Mouse (Mus musculus): ENCODE measurements around the gene Tmem156. TPM values are rescaled to one million over a fixed set of nuclear protein-coding genes. Genes with fewer than 3 reads are reported as not detected.

The Tmem156 gene
- polyA plus RNA-seq, 1 experiment from 2014 or later = 0.47 TPM

DNA sequence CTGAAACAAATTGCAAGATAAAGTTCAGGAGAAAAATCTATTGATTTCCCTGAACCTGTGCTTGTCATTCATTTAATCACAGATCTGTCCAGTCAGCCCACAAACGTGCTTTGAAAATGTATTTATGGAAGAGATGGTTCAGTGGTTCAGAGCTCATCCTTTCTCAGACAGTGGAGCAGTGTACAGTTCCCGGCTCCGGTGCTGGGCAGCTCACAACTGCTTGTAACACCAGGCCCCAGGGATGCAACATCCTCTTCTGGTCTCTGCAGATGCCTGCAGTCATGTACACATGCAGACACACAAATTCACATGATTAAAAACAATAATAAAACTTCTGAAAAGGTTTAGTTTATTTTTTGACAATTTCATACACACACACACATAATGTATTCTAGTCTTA is 40.4 kb downstream of the Tmem156 start:
- Histone ChIP-seq H3K27ac (ENCODE audit: low read depth) (no peak overlapping the region), H3K9me3 (ENCODE audit: low read depth, low read length) (no peaks in the 10 kb centered on the region), H3K4me3 (ENCODE audit: low read depth, low read length) (no peak overlapping the region), H3K9ac (no peak overlapping the region), H3K4me1 (ENCODE audit: insufficient read depth) (no peaks in the 10 kb centered on the region), H3K36me3 (ENCODE audit: insufficient read depth) (no peaks in the 10 kb centered on the region), H3K27me3 (ENCODE audit: insufficient read depth, low read length) (no peaks in the 10 kb centered on the region), H3K4me2 (no peak overlapping the region)
- DNase-seq (no peak), ATAC-seq (ENCODE audit: insufficient read depth) (no peak)
- whole genome bisulfite sequencing = 80% methylated on average over 3 of the region's 3 CpGs
- no peak for TF ChIP-seq CTCF (IDR thresholded peaks at IDR 0.05; ENCODE audit: low read depth)

DNA sequence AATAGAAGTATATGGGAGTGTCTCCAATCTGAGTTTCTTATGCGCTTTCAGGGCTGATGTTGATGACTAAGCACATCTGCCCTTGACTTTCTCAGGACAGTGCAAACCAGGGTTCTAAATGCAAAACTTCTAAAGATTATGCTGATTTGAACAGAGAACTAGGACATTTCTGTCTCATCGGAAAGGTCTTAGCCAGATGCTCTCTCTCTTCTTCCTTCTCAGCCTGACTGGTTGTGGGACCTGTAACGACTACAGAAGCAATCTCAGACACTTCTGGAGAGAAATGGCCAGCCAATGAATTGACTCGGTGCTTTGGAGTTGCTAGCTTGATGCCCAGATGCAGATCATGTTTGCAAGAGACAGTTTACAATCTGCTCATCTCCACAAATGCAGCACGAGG is 42.1 kb downstream of the Tmem156 start:
- no peak for TF ChIP-seq CTCF (IDR thresholded peaks at IDR 0.05; ENCODE audit: low read depth)
- Histone ChIP-seq H3K9me3 (ENCODE audit: low read depth, low read length) (no peaks in the 10 kb centered on the region), H3K4me3 (ENCODE audit: low read depth, low read length) (no peak overlapping the region), H3K4me2 (no peak overlapping the region), H3K9ac (no peak overlapping the region), H3K27ac (ENCODE audit: low read depth) (no peak overlapping the region), H3K4me1 (ENCODE audit: insufficient read depth) (no peaks in the 10 kb centered on the region), H3K36me3 (ENCODE audit: insufficient read depth) (no peaks in the 10 kb centered on the region), H3K27me3 (ENCODE audit: insufficient read depth, low read length) (no peaks in the 10 kb centered on the region)
- WGBS = 80% methylated on average over 5 of the region's 5 CpGs
- ATAC-seq (ENCODE audit: insufficient read depth) = no peak
- DNase-seq = no peak

DNA sequence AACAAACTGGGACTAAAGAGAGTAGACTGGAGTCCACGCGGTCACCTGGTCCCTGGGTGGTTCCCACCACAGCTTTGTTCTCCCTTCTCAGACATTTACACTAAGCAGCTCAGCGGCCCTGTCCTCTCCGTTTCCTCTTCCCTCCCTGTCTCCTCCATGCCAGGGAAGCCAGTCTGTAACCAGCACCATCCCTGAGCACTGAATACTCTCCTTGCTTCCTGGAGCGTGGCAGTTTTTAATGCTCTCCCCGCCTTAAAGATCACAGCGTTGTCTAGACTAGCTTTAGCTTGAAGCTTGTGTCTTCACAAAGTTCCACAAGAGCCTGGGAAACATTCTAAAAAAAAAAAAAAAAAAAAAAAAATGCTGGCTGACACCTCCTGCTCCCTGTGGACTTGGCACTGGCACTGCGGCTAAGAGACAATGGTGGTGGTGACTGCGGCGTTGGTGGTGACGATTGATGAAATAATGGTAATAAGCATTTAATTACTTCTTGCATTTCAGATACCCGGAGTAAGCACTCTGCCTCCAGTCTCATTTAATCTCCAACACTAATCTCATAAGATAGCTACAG is 44.6 kb downstream of the Tmem156 start:
- no peak overlapping the region for H3K27ac ChIP-seq (ENCODE audit: low read depth)
- H3K9me3 ChIP-seq (ENCODE audit: low read depth, low read length) = no peaks in the 10 kb centered on the region
- H3K4me1 ChIP-seq (ENCODE audit: insufficient read depth) = no peaks in the 10 kb centered on the region
- ATAC-seq (ENCODE audit: insufficient read depth) (no peak), DNase-seq (no peak)
- H3K27me3 ChIP-seq (ENCODE audit: insufficient read depth, low read length) = no peaks in the 10 kb centered on the region
- H3K4me3 ChIP-seq (ENCODE audit: low read depth, low read length) = no peak overlapping the region
- H3K9ac ChIP-seq = no peak overlapping the region
- H3K36me3 ChIP-seq (ENCODE audit: insufficient read depth) = no peaks in the 10 kb centered on the region
- 63% methylated on average over 12 of the region's 12 CpGs for WGBS
- TF ChIP-seq CTCF (IDR thresholded peaks at IDR 0.05; ENCODE audit: low read depth) = no peak
- H3K4me2 ChIP-seq = no peak overlapping the region

DNA sequence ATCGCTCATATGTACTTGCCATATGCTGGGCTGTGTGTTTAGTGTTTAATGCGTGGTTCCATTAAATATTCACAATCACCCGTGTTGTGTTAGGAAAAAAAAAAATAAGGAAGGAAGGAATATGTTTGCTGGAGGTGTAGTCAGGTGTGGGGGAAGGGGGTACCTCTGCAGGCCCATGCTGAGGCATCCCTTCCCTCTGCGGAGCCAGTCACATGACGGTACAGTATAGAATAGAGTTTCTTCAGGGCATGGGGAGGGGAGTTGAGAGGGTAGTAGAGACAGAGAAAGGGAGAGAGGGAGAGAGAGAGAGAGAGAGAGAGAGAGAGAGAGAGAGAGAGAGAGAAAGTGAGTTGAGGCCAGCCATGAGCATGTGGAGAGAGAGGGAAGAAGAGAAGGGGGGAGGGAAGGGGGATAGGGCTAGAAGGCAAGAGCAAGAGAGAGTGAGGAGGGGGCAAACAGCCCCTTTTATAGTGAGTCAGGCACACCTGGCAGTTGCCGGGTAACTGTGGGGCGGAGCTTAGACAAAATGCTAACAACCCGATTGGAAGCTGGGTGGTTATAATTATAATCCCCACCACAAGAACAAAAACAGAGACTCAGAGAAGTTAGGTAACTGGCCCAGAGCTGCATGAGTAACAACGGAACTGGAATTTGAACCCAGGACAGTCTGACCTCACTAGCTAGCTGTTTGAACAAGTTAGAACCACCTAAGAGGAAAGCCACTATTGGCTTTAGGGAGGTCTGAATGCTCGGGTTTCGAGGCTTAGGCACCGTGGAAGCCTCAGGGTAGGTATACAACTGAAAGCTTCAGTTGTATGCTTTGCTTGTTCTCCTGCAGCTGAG is 45.3 kb downstream of the Tmem156 start:
- no peak overlapping the region for H3K4me3 ChIP-seq (ENCODE audit: low read depth, low read length)
- 0 out of 2 replicates have a peak, but pooled peaks cover under 1% of the 10 kb centered on the region for H3K36me3 ChIP-seq (ENCODE audit: insufficient read depth)
- H3K27me3 ChIP-seq (ENCODE audit: insufficient read depth, low read length) = no peaks in the 10 kb centered on the region
- H3K4me2 ChIP-seq = no peak overlapping the region
- H3K9me3 ChIP-seq (ENCODE audit: low read depth, low read length) = no peaks in the 10 kb centered on the region
- DNase-seq (no peak), ATAC-seq (ENCODE audit: insufficient read depth) (no peak)
- 65% methylated on average over 12 of the region's 12 CpGs for WGBS
- no peaks in the 10 kb centered on the region for H3K4me1 ChIP-seq (ENCODE audit: insufficient read depth)
- no peak overlapping the region for H3K27ac ChIP-seq (ENCODE audit: low read depth)
- no peak for TF ChIP-seq CTCF (IDR thresholded peaks at IDR 0.05; ENCODE audit: low read depth)
- H3K9ac ChIP-seq = no peak overlapping the region

DNA sequence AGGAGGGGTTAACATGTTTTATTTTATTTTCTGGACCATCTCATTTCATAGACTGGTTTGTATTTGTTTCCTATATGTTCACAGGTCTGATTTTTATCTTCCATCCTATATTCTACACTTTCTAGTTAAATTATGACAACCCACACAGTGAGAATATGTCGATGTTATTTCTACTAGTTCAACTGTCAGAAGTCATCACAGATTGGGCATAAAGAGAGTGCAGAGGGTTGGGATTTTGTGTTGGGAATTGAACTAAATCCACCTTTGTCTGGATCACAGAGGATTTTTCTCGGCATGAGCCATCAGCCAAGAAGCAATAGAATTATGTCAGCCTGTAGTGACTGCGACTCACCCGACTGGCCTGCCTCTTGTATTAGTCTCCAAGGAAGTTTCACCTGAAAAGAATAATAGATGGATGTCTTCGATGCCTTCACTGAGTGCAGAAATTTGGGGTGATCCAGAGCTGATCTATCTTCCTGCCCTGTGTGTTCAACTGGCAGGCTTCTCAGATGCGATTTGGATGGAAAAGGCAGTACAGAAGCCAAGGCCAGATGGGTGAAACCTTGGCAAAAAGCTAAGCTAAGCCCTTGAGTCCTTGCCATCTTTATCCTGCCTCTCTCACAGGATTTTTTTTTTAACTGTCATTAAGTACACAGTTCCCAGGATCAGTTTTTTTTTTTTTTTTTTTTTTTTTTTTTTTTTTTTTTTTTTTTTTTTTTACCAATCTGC is 46.1 kb downstream of the Tmem156 start:
- H3K27me3 ChIP-seq (ENCODE audit: insufficient read depth, low read length) = no peaks in the 10 kb centered on the region
- H3K9ac ChIP-seq = no peak overlapping the region
- ATAC-seq (ENCODE audit: insufficient read depth) (no peak), DNase-seq (no peak)
- 76% methylated on average over 6 of the region's 6 CpGs for whole genome bisulfite sequencing
- no peaks in the 10 kb centered on the region for H3K9me3 ChIP-seq (ENCODE audit: low read depth, low read length)
- H3K27ac ChIP-seq (ENCODE audit: low read depth) = no peak overlapping the region
- TF ChIP-seq CTCF (IDR thresholded peaks at IDR 0.05; ENCODE audit: low read depth) = no peak
- no peaks in the 10 kb centered on the region for H3K4me1 ChIP-seq (ENCODE audit: insufficient read depth)
- no peak overlapping the region for H3K4me3 ChIP-seq (ENCODE audit: low read depth, low read length)
- H3K4me2 ChIP-seq = no peak overlapping the region
- H3K36me3 ChIP-seq (ENCODE audit: insufficient read depth) = 0 out of 2 replicates have a peak, but pooled peaks cover 7% of the 10 kb centered on the region

GRCm38 (mm10) chr5:65043407-65043895 is 48.5 kb downstream of the Tmem156 start:
- DNase-seq (no peak), ATAC-seq (ENCODE audit: insufficient read depth) (no peak)
- Histone ChIP-seq H3K4me3 (ENCODE audit: low read depth, low read length) (no peak overlapping the region), H3K36me3 (ENCODE audit: insufficient read depth) (peaks cover 14% of the 10 kb centered on the region; the same call in 1 of the 2 replicates), H3K27ac (ENCODE audit: low read depth) (no peak overlapping the region), H3K4me2 (no peak overlapping the region), H3K9ac (no peak overlapping the region), H3K27me3 (ENCODE audit: insufficient read depth, low read length) (no peaks in the 10 kb centered on the region), H3K4me1 (ENCODE audit: insufficient read depth) (no peaks in the 10 kb centered on the region), H3K9me3 (ENCODE audit: low read depth, low read length) (no peaks in the 10 kb centered on the region)
- 55% methylated on average over 11 of the region's 11 CpGs for WGBS
- TF ChIP-seq CTCF (IDR thresholded peaks at IDR 0.05; ENCODE audit: low read depth) = no peak

GRCm38 (mm10) chr5:65040463-65040862 is 51.5 kb downstream of the Tmem156 start:
- DNase-seq (no peak), ATAC-seq (ENCODE audit: insufficient read depth) (no peak)
- Histone ChIP-seq H3K4me3 (ENCODE audit: low read depth, low read length) (no peak overlapping the region), H3K4me1 (ENCODE audit: insufficient read depth) (no peaks in the 10 kb centered on the region), H3K9me3 (ENCODE audit: low read depth, low read length) (no peaks in the 10 kb centered on the region), H3K36me3 (ENCODE audit: insufficient read depth) (peaks cover 29% of the 10 kb centered on the region; the same call in 1 of the 2 replicates), H3K27ac (ENCODE audit: low read depth) (no peak overlapping the region), H3K4me2 (no peak overlapping the region), H3K27me3 (ENCODE audit: insufficient read depth, low read length) (no peaks in the 10 kb centered on the region), H3K9ac (no peak overlapping the region)
- WGBS = 64% methylated on average over 5 of the region's 5 CpGs
- TF ChIP-seq CTCF (IDR thresholded peaks at IDR 0.05; ENCODE audit: low read depth) = peak; percentile 41

All from lung, embryonic 14.5 days (tissue).